8 mouse cellular contexts compared by ENCODE assay signal in the genomic region with DNA sequence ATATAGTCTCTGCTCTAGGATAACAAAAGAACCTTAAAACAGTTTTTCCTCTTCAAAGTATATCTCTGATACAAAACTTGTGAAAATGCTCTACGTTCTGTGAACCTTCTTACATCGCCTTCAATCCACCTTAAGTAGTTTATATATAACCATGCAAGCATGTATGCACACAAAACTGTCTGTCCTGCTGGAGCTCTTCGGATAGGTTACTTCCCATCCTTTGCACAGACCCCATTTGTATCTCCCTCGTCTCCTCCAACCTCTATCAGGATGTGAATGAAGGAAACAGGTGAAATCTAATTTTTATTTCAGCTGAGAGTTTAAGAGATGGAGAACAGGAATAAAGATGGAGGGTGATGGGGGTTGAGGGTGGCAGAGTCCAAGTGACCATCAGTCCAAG. TPM values are rescaled to one million over a fixed set of nuclear protein-coding genes. Genes with fewer than 3 reads are reported as not detected.
A peak's percentile ranks its signal among the peaks of the same experiment; 100 is the strongest.
DNase-seq lines count a peak whose midpoint lies in the region; ATAC-seq and TF ChIP-seq lines count a peak whose summit lies in the region.

No protein-coding gene starts in this region.

- peaks cover 15% of the 10 kb centered on the region for H3K4me1 ChIP-seq in erythroblast, embryonic 14.5 days (ENCODE audit: control insufficient read depth)
- no peaks in the 10 kb centered on the region for H3K4me1 ChIP-seq in neural tube, embryonic 11.5 days (ENCODE audit: control insufficient read depth, insufficient read depth, low read length)
- peaks cover 18% of the 10 kb centered on the region for H3K4me1 ChIP-seq in liver, embryonic 12.5 days
- no peaks in the 10 kb centered on the region for H3K4me1 ChIP-seq in stomach, postnatal 0 days (replicated peaks; ENCODE audit: control insufficient read depth, insufficient read depth)

- H3K9ac ChIP-seq in neural tube, embryonic 11.5 days (ENCODE audit: low read length): no peak overlapping the region
- H3K9ac ChIP-seq in liver, embryonic 12.5 days: peak overlapping the region; percentile 84; the same call in 1 of the 2 replicates
- H3K9ac ChIP-seq in stomach, postnatal 0 days (ENCODE audit: low read length): no peak overlapping the region

- 56% methylated on average over 4 of the region's 4 CpGs for WGBS in neural tube, embryonic 11.5 days
- WGBS in liver, embryonic 12.5 days (ENCODE audit: insufficient replicate concordance): 40% methylated on average over 4 of the region's 4 CpGs
- WGBS in stomach, postnatal 0 days: 43% methylated on average over 4 of the region's 4 CpGs

- H3K36me3 ChIP-seq in erythroblast, embryonic 14.5 days (ENCODE audit: control insufficient read depth): peaks cover 2% of the 10 kb centered on the region
- H3K36me3 ChIP-seq in neural tube, embryonic 11.5 days (ENCODE audit: control insufficient read depth, insufficient read depth, low read length): no peaks in the 10 kb centered on the region
- H3K36me3 ChIP-seq in liver, embryonic 12.5 days: peaks cover 7% of the 10 kb centered on the region
- H3K36me3 ChIP-seq in stomach, postnatal 0 days (ENCODE audit: control insufficient read depth, insufficient read depth, low read length): peaks cover 2% of the 10 kb centered on the region; the same call in 1 of the 2 replicates

- peaks cover 2% of the 10 kb centered on the region; the same call in 1 of the 2 replicates for H3K27me3 ChIP-seq in erythroblast, embryonic 14.5 days (ENCODE audit: control insufficient read depth)
- H3K27me3 ChIP-seq in neural tube, embryonic 11.5 days (ENCODE audit: control insufficient read depth, insufficient read depth, low read length): no peaks in the 10 kb centered on the region
- no peaks in the 10 kb centered on the region for H3K27me3 ChIP-seq in liver, embryonic 12.5 days (replicated peaks)
- no peaks in the 10 kb centered on the region for H3K27me3 ChIP-seq in stomach, postnatal 0 days (ENCODE audit: control insufficient read depth, insufficient read depth, low read length)

- H3K4me2 ChIP-seq in neural tube, embryonic 11.5 days (ENCODE audit: low read depth): peak overlapping the region; percentile 63
- peak overlapping the region; percentile 88 for H3K4me2 ChIP-seq in liver, embryonic 12.5 days
- H3K4me2 ChIP-seq in stomach, postnatal 0 days (replicated peaks; ENCODE audit: low read depth): peak overlapping the region; percentile 80

- no peak for ATAC-seq in erythroblast, adult 5-6 weeks (replicated peaks; ENCODE audit: low FRiP score, poor library complexity, severe bottlenecking)
- ATAC-seq in neural tube, embryonic 11.5 days (ENCODE audit: insufficient read depth, low FRiP score, low TSS enrichment): peak; percentile 58; the same call in 1 of the 2 replicates
- no peak for ATAC-seq in liver, embryonic 12.5 days
- ATAC-seq in stomach, postnatal 0 days (ENCODE audit: low FRiP score, low TSS enrichment): peak; percentile 33

- TF ChIP-seq CTCF in stomach, postnatal 0 days (IDR thresholded peaks at IDR 0.05; ENCODE audit: low read depth): no peak

- no peak overlapping the region for H3K27ac ChIP-seq in neural tube, embryonic 11.5 days (ENCODE audit: low read depth, low read length)
- no peak overlapping the region for H3K27ac ChIP-seq in liver, embryonic 12.5 days
- no peak overlapping the region for H3K27ac ChIP-seq in stomach, postnatal 0 days (replicated peaks)

- no peak for TF ChIP-seq EP300 in stomach, postnatal 0 days (optimal IDR thresholded peaks at IDR 0.05)

- H3K9me3 ChIP-seq in erythroblast, embryonic 14.5 days (ENCODE audit: control insufficient read depth, low read length): no peaks in the 10 kb centered on the region
- H3K9me3 ChIP-seq in neural tube, embryonic 11.5 days (ENCODE audit: control insufficient read depth, low read length): no peaks in the 10 kb centered on the region
- no peaks in the 10 kb centered on the region for H3K9me3 ChIP-seq in liver, embryonic 12.5 days (replicated peaks)
- no peaks in the 10 kb centered on the region for H3K9me3 ChIP-seq in stomach, postnatal 0 days (ENCODE audit: control insufficient read depth, low read length)

- H3K4me3 ChIP-seq in erythroblast, embryonic 14.5 days (replicated peaks): peak overlapping the region; percentile 83
- peak overlapping the region; percentile 67 for H3K4me3 ChIP-seq in neural tube, embryonic 11.5 days (ENCODE audit: low read depth, low read length)
- peak overlapping the region; percentile 81 for H3K4me3 ChIP-seq in liver, embryonic 12.5 days
- peak overlapping the region; percentile 75 for H3K4me3 ChIP-seq in stomach, postnatal 0 days (ENCODE audit: low read depth, low read length)

- no peak for DNase-seq in neural tube, embryonic 11.5 days (ENCODE audit: low spot score)
- DNase-seq in neural tube, embryonic 10.5 days (ENCODE audit: extremely low spot score, low spot score): no peak
- DNase-seq in stomach, postnatal 0 days (ENCODE audit: low spot score): no peak
- DNase-seq in testis, postnatal 14 days (ENCODE audit: low spot score): no peak
- no peak for DNase-seq in adrenal gland, adult 2 months

RNA-seq across cellular contexts. Expression of a gene that starts 0.4 kb away (rescaled TPM):
- 0.02 and 0.03 TPM in 2 replicates for polyA plus RNA-seq in erythroblast, embryonic 14.5 days (2012)
- 2.7 and 3.8 TPM in 2 replicates for total RNA-seq in erythroblast, adult 5-6 weeks (2015; ENCODE audit: low replicate concordance)
- total RNA-seq in erythroblast, adult 5-6 weeks (2017; ENCODE audit: low replicate concordance): 2.6 and 7.4 TPM in 2 replicates
- polyA plus RNA-seq in neural tube, embryonic 11.5 days (2014; fragmentation: Nextera tagmentation; extraction: Ambion mirVana): 29.4 and 31.2 TPM in 2 replicates
- 13.3 and 13.4 TPM in 2 replicates for polyA plus RNA-seq in liver, embryonic 12.5 days (2016; fragmentation: Nextera tagmentation; extraction: Ambion mirVana)
- 10.4 and 10.7 TPM in 2 replicates for polyA plus RNA-seq in stomach, postnatal 0 days (2015; fragmentation: Nextera tagmentation; extraction: Ambion mirVana)
- total RNA-seq in adrenal gland, adult 2 months (2021): 10 to 100 TPM; 21.5 to 22.6 TPM
- polyA plus RNA-seq in adrenal gland, adult 2 months (2012; rRNA removed): 4.5 and 5.0 TPM in 2 replicates

RNA-seq across cellular contexts. Expression of a gene that starts 46.5 kb away (rescaled TPM):
- 0.04 TPM in 1 of 2 replicates, not detected in the other for polyA plus RNA-seq in erythroblast, embryonic 14.5 days (2012)
- total RNA-seq in erythroblast, adult 5-6 weeks (2015; ENCODE audit: low replicate concordance): not detected in 2 replicates
- total RNA-seq in erythroblast, adult 5-6 weeks (2017; ENCODE audit: low replicate concordance): not detected in 2 replicates
- not detected in 2 replicates for polyA plus RNA-seq in neural tube, embryonic 11.5 days (2014; fragmentation: Nextera tagmentation; extraction: Ambion mirVana)
- polyA plus RNA-seq in liver, embryonic 12.5 days (2016; fragmentation: Nextera tagmentation; extraction: Ambion mirVana): not detected in 2 replicates
- polyA plus RNA-seq in stomach, postnatal 0 days (2015; fragmentation: Nextera tagmentation; extraction: Ambion mirVana): not detected in 2 replicates
- not detected for total RNA-seq in adrenal gland, adult 2 months (2021)
- polyA plus RNA-seq in adrenal gland, adult 2 months (2012; rRNA removed): not detected in 2 replicates

Comparison
In these comparisons a context has a peak if more than half of its experiments do, and no peak if none do; other contexts are left out.
1. ATAC-seq: peak in neural tube, embryonic 11.5 days (single experiment) and stomach, postnatal 0 days (single experiment); none in erythroblast, adult 5-6 weeks (single experiment) and liver, embryonic 12.5 days (single experiment).
2. Peak in every context shown above with its lines, with median percentiles within 50 percentile points of each other: H3K4me3 ChIP-seq and H3K4me2 ChIP-seq.